Mouse (Mus musculus): ENCODE measurements at regions not wholly inside any gene's neighbourhood (a gene's known extent, or its start where the extent isn't known, plus 50 kb on each side); places are given as distances from the start of the nearest gene placed in this dataset.

DNA sequence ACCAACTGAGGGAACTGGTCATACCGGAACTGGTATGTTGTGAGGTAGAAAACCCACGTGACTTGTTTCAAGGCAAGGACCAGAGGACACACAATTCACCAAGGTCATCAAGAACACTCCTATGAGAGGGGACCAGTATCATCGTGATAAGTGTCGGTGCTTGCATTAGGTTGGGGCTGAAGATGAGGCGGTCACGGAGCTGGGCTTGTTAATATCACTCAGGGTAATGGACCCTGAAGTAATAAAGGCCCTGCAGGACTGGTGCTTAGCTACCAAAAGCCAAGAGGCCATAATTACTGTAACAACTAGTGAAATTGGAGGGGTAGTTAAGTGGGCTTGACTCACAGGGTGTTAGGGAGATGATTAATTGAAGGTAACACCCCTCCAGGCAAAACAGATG is 132.2 kb upstream of the Ccdc54 start:
- ATAC-seq (replicated peaks; ENCODE audit: poor library complexity, severe bottlenecking): no peak

DNA sequence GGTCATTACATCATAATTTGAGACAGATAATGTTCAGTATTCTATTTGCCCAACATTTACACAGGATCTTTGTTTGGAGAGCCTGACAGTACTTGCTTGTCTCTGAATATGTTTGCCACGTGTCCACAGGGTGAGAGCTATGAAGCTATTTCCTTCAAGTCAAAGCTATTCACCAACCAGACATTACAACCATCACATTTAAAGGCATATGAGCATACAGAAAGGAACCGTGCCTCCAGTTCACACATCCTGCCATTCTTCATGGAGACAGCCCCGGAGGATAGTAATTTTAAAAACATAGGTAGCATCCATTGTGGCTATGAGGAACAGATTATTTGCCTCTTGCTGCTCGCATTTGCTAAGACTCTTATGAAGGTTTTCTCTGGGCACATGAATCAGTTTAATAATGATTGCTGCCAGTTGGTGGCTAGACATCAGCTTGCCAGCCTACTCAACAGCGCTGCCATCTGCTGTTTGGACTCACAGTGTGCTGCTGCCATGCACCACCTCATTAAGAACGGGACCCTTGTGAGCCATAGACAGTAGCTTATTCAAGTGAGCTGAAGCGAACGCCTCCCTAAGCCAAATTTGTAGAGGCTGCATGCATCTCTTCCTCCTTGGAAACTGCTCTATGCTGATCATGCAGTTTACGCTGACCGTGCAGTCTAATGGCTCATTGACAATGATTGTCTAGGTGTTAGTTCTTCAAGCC is 126.5 kb upstream of the Ccdc54 start:
- peak; percentile 71 for ATAC-seq (replicated peaks; ENCODE audit: poor library complexity, severe bottlenecking)

DNA sequence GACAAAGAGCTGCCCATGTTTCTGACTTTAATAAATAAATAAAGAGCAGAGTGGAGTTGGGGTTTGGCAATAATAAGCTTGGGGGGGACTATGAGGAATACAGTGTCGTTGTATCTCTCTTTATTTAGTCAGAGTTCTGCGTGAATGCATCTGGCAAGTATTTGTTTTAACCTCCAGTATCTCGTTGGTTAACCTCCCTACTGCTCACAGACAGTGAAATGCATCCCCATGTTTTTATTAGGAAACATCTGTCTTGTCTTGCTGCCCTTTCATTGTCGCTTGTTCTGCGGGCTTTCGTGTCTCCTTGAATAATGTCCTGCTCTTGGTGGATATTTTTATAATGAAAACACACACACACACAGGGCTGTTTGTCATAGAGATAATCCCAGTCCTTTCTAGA is 118.8 kb upstream of the Ccdc54 start:
- ATAC-seq (replicated peaks; ENCODE audit: poor library complexity, severe bottlenecking): no peak

DNA sequence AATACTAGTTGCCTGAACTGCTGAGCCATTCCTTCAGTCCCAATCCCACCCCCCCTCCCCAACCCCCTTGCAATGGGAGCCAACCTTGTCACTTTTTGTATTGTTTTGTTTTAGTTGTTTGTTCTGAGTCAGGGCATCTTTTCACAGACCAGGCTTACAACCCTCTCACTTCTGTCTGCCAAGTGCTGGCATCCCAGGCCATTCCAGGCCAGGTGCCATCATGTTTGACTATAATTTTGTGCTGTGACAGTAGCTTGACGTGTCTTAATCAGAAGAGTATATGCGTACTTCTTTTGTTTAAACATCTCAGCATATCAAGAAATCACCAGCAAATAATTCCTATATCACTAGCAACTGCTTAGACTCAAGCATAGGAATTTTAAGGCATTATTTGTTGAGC is 117.0 kb upstream of the Ccdc54 start:
- no peak for ATAC-seq (replicated peaks; ENCODE audit: poor library complexity, severe bottlenecking)

DNA sequence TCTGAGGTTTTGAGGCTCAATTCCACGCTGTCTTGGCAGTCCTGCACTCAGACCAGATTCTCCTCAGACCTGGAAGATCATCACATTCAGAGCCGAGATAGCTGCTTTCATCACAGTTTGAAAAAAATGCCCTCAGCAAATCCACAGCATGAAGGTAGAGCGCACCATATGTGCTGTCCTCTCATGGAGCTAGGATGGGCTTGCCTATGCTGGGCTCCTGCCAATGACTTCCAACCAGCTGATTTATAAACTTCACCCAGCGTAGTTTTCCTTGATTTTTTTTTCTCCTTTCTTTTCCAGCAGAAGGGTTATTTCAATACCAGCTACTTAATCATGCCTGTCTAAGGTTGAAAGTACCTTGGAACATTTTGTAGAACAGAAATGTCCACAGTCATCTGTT is 115.0 kb upstream of the Ccdc54 start:
- ATAC-seq (replicated peaks; ENCODE audit: poor library complexity, severe bottlenecking): no peak

DNA sequence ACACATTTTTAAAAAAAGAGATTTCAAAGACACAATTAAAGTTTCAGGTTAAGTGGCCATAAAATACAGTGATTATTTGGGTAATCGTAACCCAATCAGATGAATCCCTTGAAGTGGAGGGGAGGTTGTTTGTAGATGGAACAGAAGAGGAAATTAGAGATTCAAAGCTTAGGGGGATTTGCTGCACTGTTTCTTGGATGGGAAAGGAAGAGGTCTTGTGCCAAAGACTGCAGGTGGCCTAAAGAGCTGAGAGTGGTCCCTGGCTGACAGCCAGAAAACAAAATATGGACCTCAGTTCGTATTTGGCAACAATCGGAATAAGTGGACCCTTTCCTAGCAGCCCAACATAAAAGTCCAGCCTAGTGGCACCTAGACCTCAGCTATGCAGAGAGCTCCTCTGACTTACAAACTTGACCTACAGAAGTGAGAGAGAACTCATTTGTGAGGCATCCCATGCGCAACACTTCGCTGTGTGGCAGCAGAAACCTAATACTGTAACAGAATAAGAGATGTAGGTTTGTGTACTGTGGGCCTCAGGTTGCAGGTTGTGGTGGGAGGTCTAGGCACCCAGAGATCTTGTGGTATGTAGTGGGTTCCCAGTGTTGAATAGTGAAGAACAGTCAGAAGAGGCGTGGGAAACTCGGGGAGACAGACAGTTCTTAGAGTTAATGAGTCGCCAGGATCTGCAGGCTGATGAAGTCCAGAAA is 110.0 kb upstream of the Ccdc54 start:
- ATAC-seq (replicated peaks; ENCODE audit: poor library complexity, severe bottlenecking): no peak

DNA sequence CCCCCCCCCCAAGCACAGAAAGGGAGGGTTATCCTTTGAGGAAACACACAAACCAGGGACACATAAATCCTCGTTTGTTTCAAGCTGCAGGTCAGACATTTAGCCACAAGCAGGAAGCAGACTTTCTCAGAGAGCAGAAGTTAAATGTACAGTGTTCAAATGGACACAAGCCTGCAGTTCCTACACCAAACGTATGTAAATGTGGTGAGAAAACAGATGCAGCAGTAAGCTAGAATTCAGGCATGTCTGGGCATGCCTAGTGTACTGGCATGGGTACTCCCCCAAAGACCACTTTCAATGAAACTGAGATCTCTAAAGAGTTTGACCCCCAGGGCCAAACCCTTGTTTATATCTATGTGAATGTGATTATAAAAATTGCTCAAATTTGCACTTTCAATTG is 109.2 kb upstream of the Ccdc54 start:
- peak; percentile 66 for ATAC-seq (replicated peaks; ENCODE audit: poor library complexity, severe bottlenecking)

DNA sequence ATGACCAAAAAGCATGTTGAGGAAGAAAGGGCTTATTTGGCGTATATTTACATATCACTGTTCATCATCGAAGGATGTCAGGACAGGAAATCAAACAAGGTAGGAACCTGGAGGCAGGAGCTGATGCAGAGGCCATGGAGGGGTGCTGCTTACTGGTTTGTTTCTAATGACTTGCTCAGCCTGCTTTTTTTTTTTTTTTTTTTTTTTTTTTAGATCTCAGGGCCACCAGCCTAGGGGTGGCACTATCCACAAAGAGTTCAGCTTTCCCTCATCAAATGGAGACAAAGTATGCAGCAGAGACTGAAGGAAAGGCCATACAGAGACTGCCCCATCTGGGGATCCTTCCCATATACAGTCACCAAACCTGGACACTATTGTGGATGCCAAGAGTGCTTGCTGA is 106.8 kb upstream of the Ccdc54 start:
- ATAC-seq (replicated peaks; ENCODE audit: poor library complexity, severe bottlenecking): no peak

DNA sequence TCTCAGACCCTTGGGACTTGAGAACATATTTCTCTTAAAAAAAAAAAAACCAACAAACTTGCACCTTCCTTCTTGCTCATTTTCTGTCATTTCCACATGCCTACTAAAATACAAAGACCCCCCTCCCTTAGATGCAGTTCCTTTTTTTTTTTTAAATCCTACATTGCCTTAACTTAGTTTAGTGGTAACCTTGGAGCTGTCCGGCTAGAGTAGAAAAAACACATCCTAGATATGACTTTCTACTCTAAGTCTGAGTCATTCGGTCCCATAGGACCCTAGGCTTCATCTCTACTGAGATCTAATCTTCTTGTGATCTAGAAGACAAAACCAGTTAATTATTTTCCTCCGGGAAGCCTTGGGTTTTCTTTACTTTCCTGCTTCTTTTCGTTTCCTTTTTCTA is 105.1 kb upstream of the Ccdc54 start:
- no peak for ATAC-seq (replicated peaks; ENCODE audit: poor library complexity, severe bottlenecking)

DNA sequence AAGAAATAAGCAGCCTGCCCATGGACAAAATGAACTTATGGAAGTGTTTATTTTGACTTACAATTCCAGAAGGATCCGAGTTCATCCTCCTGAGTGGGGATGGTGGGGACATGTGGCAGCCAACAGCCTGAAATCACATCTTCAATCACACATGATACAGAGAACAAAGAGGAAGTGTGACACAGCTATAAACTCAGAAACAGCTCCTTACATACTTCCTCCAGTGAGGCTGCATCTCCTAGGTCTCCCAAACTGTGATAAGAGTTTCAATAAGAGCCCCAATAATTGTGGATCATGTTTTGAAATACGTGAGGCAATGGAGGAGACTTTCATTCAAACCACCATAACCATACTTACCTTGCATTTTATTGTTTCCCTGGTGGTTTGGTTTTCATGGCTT is 103.1 kb upstream of the Ccdc54 start:
- ATAC-seq (replicated peaks; ENCODE audit: poor library complexity, severe bottlenecking): peak; percentile 65

DNA sequence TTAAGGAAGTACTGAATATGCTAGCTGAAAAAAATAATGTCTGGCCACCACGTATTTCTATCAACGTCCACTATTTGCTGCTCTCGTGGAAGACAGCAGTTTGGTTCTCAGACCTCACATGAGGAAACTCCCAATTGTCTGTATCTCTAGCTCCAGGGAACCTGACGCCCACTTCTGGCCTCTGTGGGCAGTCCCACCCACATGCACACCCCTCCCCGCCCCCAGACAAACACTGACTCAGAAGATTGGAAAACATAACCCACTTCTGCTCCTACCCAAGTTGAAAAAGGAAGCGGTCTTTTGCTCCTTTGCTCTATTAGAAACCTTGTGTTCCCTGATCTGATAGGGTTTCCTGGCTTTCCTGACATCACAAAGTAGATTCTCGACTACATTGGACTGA is 99.9 kb upstream of the Ccdc54 start:
- ATAC-seq (replicated peaks; ENCODE audit: poor library complexity, severe bottlenecking): peak; percentile 80

DNA sequence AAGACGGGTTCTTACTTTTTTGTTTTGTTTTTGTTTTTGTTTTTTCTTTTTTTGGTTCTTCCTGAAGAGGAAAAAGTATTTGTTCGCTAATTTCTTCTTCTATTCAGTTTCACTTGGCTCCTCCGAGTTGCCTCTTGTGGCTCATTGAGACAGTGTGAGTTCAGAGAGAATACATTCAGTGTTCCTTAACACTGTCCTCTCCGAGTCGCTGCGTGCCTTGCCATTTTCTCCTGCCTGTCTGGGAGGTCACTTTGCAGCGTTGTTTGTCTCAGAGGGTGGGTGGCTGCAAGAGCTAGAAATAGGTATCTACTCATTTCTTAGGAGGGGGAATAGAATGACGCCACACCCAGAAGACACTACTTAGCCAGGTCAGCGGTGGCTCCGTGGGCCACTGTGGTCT is 98.6 kb upstream of the Ccdc54 start:
- no peak for ATAC-seq (replicated peaks; ENCODE audit: poor library complexity, severe bottlenecking)

DNA sequence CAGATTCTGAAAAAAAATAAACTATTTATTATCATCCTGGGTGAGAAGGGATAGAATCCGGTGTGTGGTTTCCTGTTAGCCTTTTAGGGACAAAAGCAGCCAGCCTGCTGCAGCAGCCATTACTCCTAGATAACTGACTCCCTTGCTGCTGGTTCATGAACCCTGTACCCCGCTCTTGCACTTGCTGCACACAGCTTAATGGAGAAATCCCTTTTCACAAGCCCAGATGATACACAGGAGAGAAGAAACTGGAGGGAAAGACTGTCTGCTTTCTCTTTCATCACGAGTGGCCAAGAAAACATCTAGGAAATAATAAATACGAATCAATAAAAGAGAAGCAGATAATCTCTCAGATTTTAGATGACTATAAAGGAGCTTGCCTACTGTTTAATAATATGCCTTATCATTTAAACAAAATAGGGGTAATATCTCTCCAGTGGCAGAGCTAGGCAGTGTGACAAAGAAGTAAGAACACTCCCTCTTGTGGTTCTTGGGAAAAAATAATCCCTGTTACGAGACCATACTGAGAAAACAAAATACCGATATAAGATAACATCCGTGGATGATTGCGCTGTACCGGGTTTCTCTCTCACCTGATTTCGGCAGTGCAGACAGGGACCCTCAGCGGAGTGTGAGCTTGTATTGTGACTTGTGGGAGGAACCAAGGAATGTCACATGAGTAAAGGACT is 98.0 kb upstream of the Ccdc54 start:
- ATAC-seq (replicated peaks; ENCODE audit: poor library complexity, severe bottlenecking): no peak; the same call in 1 of the 2 replicates

DNA sequence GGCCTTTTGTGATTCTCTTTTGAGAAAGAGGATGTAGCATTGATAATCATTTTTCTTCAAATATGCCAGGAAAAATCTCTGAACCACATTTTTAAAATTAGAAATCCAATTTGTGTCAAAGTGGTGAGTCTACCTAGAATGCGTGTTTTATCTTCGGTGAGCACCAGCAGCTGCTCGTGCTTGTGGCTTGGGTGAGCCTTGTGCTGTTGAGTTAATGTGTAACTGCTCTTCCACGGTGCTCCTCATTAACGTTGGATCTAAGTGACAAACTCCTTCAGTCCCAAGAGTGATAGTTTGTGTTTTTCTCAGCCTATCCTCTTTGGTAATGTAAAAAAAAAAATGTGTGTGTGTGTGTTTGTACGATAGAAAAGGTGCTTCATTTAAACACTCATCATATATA is 88.7 kb upstream of the Ccdc54 start:
- ATAC-seq (replicated peaks; ENCODE audit: poor library complexity, severe bottlenecking): no peak

DNA sequence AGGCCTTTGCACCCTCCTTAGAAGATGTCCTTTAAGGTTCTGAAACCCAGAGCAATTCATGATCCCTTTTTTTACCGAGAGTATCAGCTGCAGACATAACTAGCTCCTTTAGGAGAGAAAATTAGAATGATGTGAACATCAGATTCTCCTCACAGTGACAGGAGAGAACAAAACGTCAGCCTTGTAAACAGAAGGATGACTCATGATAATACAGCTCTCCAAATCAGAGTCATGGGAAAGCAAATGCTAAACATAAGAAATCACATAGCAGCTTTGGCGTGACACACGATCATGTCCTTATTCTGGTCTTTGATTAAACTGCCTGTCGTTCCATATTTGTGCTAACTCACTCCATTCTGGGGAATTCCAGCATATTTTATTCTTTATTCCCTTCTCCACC is 82.4 kb upstream of the Ccdc54 start:
- no peak for ATAC-seq (replicated peaks; ENCODE audit: poor library complexity, severe bottlenecking)

DNA sequence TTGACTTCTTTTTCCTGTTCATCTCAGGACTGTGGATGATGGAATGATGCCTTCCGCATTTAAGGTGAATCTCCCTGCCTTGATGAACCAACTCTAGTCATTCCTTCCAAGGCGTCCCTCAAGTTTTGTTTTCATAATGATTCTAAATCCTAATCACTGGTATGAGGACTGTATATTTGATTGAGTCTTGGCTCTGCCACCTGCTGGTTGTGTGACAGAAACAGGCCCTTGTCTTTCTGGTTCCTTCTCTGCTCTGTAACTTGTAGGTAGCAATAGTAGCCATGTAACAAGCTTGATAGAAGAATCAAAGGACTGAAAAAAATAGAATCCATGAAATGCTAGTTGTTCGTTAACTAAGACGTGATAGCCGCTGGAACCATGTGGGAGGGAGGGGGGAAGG is 81.8 kb upstream of the Ccdc54 start:
- ATAC-seq (replicated peaks; ENCODE audit: poor library complexity, severe bottlenecking): no peak

DNA sequence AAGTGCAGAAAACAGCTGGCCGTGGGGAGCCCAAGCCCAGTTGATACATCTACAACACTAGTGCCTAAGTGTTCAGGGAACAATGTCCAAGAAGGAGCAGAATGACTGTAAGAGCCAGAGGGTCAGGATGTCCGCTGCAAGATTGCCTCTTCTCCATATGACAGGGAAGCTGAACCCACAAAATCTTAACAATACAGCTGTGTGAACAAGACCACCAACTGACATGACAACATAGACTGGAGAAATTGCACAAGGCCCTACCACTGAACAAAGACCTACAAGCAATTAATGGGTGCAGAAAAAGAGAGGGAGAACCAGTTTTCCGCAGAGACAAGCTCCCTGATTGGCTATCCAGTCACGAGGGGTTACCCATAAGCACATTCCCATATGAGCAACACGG is 80.2 kb upstream of the Ccdc54 start:
- peak; percentile 91 for ATAC-seq (replicated peaks; ENCODE audit: poor library complexity, severe bottlenecking)

DNA sequence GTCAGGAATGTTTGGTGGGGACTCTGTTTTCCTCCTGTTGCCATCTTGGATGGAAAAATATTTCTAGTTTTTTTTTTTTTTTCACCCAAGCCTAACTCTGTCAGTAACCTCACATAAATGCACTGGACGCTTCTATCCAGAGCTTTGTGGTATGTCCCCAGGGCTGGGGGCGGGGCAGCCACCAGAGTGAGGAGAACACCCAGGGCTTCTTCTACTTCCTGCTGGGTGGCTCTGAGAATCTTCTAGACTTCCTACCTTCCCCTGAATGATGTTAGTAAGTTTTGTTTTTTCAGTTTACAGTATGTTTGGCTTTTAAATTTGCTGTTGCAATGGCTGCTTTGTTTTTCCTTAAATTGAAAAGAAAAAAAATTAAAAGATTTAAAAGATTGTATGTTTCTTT is 73.3 kb upstream of the Ccdc54 start:
- no peak for ATAC-seq (replicated peaks; ENCODE audit: poor library complexity, severe bottlenecking)

Measured in granulocyte monocyte progenitor cell, adult 5-6 weeks (primary cell).